Mouse (Mus musculus) forebrain, embryonic 11.5 days (tissue): ENCODE results near the gene Cdca7. TPM values are rescaled to one million over a fixed set of nuclear protein-coding genes. Genes with fewer than 3 reads are reported as not detected.

Experiments
- ATAC-seq: fragments of 200-750 bp; cut with Nextera tagmentation; replicated peaks from 2 replicates; pipeline ENCODE4 v1.8.0; 2017; ENCODE audit warnings: moderate TSS enrichment; ENCODE audit not compliant: low FRiP score
- DNase-seq: peaks from one replicate; pipeline ENCODE4 v3.0.0-alpha.2; 2017; ENCODE audit warnings: low spot score
- H3K27ac ChIP-seq: fragments of 300-500 bp; sonication (generic); 2 replicates; pipeline ENCODE4 v1.5.1; 2014; ENCODE audit warnings: low read depth, low read length
- H3K27me3 ChIP-seq: fragments of 300-500 bp; sonication (generic); 2 replicates; pipeline ENCODE4 v1.6.1; 2014; ENCODE audit warnings: mild to moderate bottlenecking, low read length, mixed read lengths; ENCODE audit not compliant: control insufficient read depth, insufficient read depth
- H3K36me3 ChIP-seq: fragments of 300-500 bp; sonication (generic); 2 replicates; pipeline ENCODE4 v1.6.1; 2014; ENCODE audit warnings: mild to moderate bottlenecking, low read length, moderate library complexity, mixed read lengths; ENCODE audit not compliant: control insufficient read depth, insufficient read depth
- H3K4me1 ChIP-seq: fragments of 300-500 bp; sonication (generic); replicated peaks from 2 replicates; pipeline ENCODE4 v1.6.1; 2014; ENCODE audit warnings: low read length, mixed read lengths; ENCODE audit not compliant: control insufficient read depth, insufficient read depth
- H3K4me2 ChIP-seq: fragments of 300-500 bp; sonication (generic); 2 replicates; pipeline ENCODE4 v1.6.1; 2014; ENCODE audit warnings: low read depth, mild to moderate bottlenecking, low read length, moderate library complexity, mixed read lengths; ENCODE audit not compliant: severe bottlenecking
- H3K4me3 ChIP-seq: fragments of 300-500 bp; sonication (generic); 2 replicates; pipeline ENCODE4 v1.5.1; 2014; ENCODE audit warnings: low read depth, low read length
- H3K9ac ChIP-seq: fragments of 300-500 bp; sonication (generic); 2 replicates; pipeline ENCODE4 v1.6.1; 2014; ENCODE audit warnings: low read length
- H3K9me3 ChIP-seq: fragments of 300-500 bp; sonication (generic); 2 replicates; pipeline ENCODE4 v1.6.1; 2016; ENCODE audit warnings: low read length, mixed read lengths; ENCODE audit not compliant: control insufficient read depth
- WGBS: fragments of 180-500 bp; shearing (Covaris S2); extraction: QIAGEN DNeasy Blood & Tissue Kit; methylation state at CpG from one replicate; pipeline ENCODE4 v1.1.7; 2014; 5-methylcytosine and 5-hydroxymethylcytosine counted together
- polyA plus RNA-seq: library from polyadenylated mRNA; unstranded; fragments of >200 nt; fragmentation: Nextera tagmentation; extraction: Ambion mirVana; gene quantifications from 2 replicates; pipeline ENCODE4 v1.2.1, GENCODE M21; 2014

Cdca7 gene
- polyA plus RNA-seq, 1 experiment from 2014 or later: 266 TPM

GRCm38 (mm10) chr2:72499782-72500411, 23.9 kb downstream of the Cdca7 start:
- Histone ChIP-seq H3K4me1 (peaks cover 5% of the 10 kb centered on the region; the same call in 1 of the 2 replicates), H3K4me2 (no peak overlapping the region), H3K9ac (peak overlapping the region; percentile 7; the same call in 1 of the 2 replicates), H3K9me3 (no peaks in the 10 kb centered on the region), H3K4me3 (no peak overlapping the region), H3K27ac (no peak overlapping the region), H3K36me3 (no peaks in the 10 kb centered on the region), H3K27me3 (peaks cover 2% of the 10 kb centered on the region; the same call in 1 of the 2 replicates)
- ATAC-seq (no peak), DNase-seq (no peak)
- 12% methylated on average over 8 of the region's 8 CpGs for WGBS

GRCm38 (mm10) chr2:72502041-72502813, 26.3 kb downstream of the Cdca7 start:
- H3K9me3 ChIP-seq: no peaks in the 10 kb centered on the region
- no peak overlapping the region for H3K4me3 ChIP-seq
- no peak overlapping the region for H3K9ac ChIP-seq
- no peaks in the 10 kb centered on the region for H3K36me3 ChIP-seq
- H3K4me2 ChIP-seq: no peak overlapping the region
- peaks cover 5% of the 10 kb centered on the region; the same call in 1 of the 2 replicates for H3K4me1 ChIP-seq
- DNase-seq (no peak), ATAC-seq (no peak)
- 90% methylated on average over 16 of the region's 16 CpGs for WGBS
- H3K27ac ChIP-seq: no peak overlapping the region
- H3K27me3 ChIP-seq: peaks cover 2% of the 10 kb centered on the region; the same call in 1 of the 2 replicates

GRCm38 (mm10) chr2:72503646-72504045, 27.7 kb downstream of the Cdca7 start:
- Histone ChIP-seq H3K27ac (no peak overlapping the region), H3K27me3 (no peaks in the 10 kb centered on the region; the same call in 1 of the 2 replicates)
- 12% methylated on average over 9 of the region's 9 CpGs for WGBS

GRCm38 (mm10) chr2:72507855-72508635, 32.1 kb downstream of the Cdca7 start:
- ATAC-seq (no peak), DNase-seq (no peak)
- 0 out of 2 replicates have a peak overlapping the region, but pooled peaks have one; percentile 6 for H3K4me2 ChIP-seq
- H3K36me3 ChIP-seq: no peaks in the 10 kb centered on the region
- no peak overlapping the region for H3K27ac ChIP-seq
- H3K4me1 ChIP-seq: peaks cover 3% of the 10 kb centered on the region; the same call in 1 of the 2 replicates
- H3K9me3 ChIP-seq: no peaks in the 10 kb centered on the region
- H3K9ac ChIP-seq: no peak overlapping the region
- H3K4me3 ChIP-seq: no peak overlapping the region
- WGBS: 51% methylated on average over 18 of the region's 18 CpGs
- H3K27me3 ChIP-seq: no peaks in the 10 kb centered on the region; the same call in 1 of the 2 replicates

More at GRCm38 (mm10) chr2:72503646-72504045, 27.7 kb downstream of the Cdca7 start:
- Histone ChIP-seq H3K4me1 (peaks cover 8% of the 10 kb centered on the region; the same call in 1 of the 2 replicates), H3K9me3 (no peaks in the 10 kb centered on the region), H3K4me3 (no peak overlapping the region), H3K4me2 (no peak overlapping the region), H3K36me3 (no peaks in the 10 kb centered on the region), H3K9ac (no peak overlapping the region)
- DNase-seq: no peak
- no peak for ATAC-seq

- Histone ChIP-seq H3K36me3 (no peaks in the 10 kb centered on the region), H3K27me3 (no peaks in the 10 kb centered on the region; the same call in 1 of the 2 replicates), H3K27ac (no peak overlapping the region), H3K9me3 (no peaks in the 10 kb centered on the region), H3K4me1 (peaks cover 3% of the 10 kb centered on the region; the same call in 1 of the 2 replicates), H3K9ac (no peak overlapping the region), H3K4me3 (no peak overlapping the region), H3K4me2 (no peak overlapping the region)
- ATAC-seq (no peak), DNase-seq (no peak)
- 88% methylated on average over 8 of the region's 8 CpGs for WGBS
Measured at GRCm38 (mm10) chr2:72508891-72509290, 32.9 kb downstream of the Cdca7 start.

GRCm38 (mm10) chr2:72515526-72515925, 39.6 kb downstream of the Cdca7 start:
- Histone ChIP-seq H3K4me2 (no peak overlapping the region), H3K27me3 (peaks cover 9% of the 10 kb centered on the region), H3K4me1 (peaks cover 4% of the 10 kb centered on the region; the same call in 1 of the 2 replicates), H3K27ac (no peak overlapping the region), H3K9me3 (no peaks in the 10 kb centered on the region), H3K36me3 (no peaks in the 10 kb centered on the region), H3K4me3 (no peak overlapping the region), H3K9ac (no peak overlapping the region)
- ATAC-seq (no peak), DNase-seq (no peak)
- 27% methylated on average over 7 of the region's 7 CpGs for WGBS

GRCm38 (mm10) chr2:72515971-72516719, 40.2 kb downstream of the Cdca7 start:
- peaks cover 4% of the 10 kb centered on the region; the same call in 1 of the 2 replicates for H3K4me1 ChIP-seq
- H3K36me3 ChIP-seq: no peaks in the 10 kb centered on the region
- peak; percentile 58; the same call in 1 of the 2 replicates for ATAC-seq
- no peaks in the 10 kb centered on the region for H3K9me3 ChIP-seq
- no peak overlapping the region for H3K27ac ChIP-seq
- WGBS: 14% methylated on average over 17 of the region's 17 CpGs
- 0 out of 2 replicates have a peak overlapping the region, but pooled peaks have one; percentile 26 for H3K4me2 ChIP-seq
- no peak overlapping the region for H3K9ac ChIP-seq
- DNase-seq: peak; percentile 91
- peaks cover 9% of the 10 kb centered on the region for H3K27me3 ChIP-seq
- no peak overlapping the region for H3K4me3 ChIP-seq
